In the genomic region with DNA sequence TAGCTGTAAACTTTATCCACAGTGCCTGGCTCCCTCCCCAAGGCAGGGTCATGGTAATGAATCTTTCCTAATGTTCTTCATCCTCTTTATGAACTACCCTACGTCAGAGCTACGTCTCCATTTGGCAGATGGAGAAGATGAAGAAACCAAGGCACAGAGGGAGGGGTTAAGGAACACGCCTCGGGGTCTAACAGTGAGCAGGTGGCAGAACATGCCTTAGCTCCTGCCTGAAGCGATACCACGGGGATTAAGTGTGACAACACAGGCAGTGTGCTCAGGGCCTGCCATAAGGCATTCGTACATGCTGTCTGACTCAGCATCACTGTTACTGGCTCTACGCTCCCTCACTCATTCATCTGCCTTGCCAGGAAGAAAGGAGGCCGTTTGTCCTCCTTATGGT, we compare ENCODE assay signal across 14 mouse cellular contexts.
A peak's percentile ranks its signal among the peaks of the same experiment; 100 is the strongest.
DNase-seq lines count a peak whose midpoint lies in the region; ATAC-seq and TF ChIP-seq lines count a peak whose summit lies in the region.
"Had no signal": no experiment of that assay in that cellular context is flagged by ENCODE, and none has a peak within 500 bp of the region (broad histone marks: within the 10 kb centered on the region; RNA-seq: fewer than 3 reads in every experiment).

No protein-coding gene starts in this region.

- H3K9me3 ChIP-seq in embryonic facial prominence, embryonic 14.5 days (ENCODE audit: control insufficient read depth, low read length): no peaks in the 10 kb centered on the region
- no peaks in the 10 kb centered on the region for H3K9me3 ChIP-seq in embryonic facial prominence, embryonic 10.5 days
- peaks cover 2% of the 10 kb centered on the region; the same call in 1 of the 2 replicates for H3K9me3 ChIP-seq in megakaryocyte, embryonic 14.5 days
- H3K9me3 ChIP-seq in forebrain, embryonic 16.5 days (ENCODE audit: control insufficient read depth, low read length): no peaks in the 10 kb centered on the region
- H3K9me3 ChIP-seq: embryonic facial prominence, embryonic 12.5 days; limb, embryonic 13.5 days; neural tube, embryonic 15.5 days had no signal

- no peak overlapping the region for H3K27ac ChIP-seq in embryonic facial prominence, embryonic 14.5 days (replicated peaks; ENCODE audit: low read depth, low read length)
- H3K27ac ChIP-seq in embryonic facial prominence, embryonic 10.5 days (replicated peaks): no peak overlapping the region
- H3K27ac ChIP-seq in forebrain, embryonic 16.5 days (ENCODE audit: low read length): no peak overlapping the region
- H3K27ac ChIP-seq in gastrocnemius, adult 2 months: no peak overlapping the region
- H3K27ac ChIP-seq: embryonic facial prominence, embryonic 12.5 days; limb, embryonic 13.5 days; neural tube, embryonic 15.5 days had no signal

- H3K27me3 ChIP-seq in embryonic facial prominence, embryonic 14.5 days (replicated peaks; ENCODE audit: control insufficient read depth, insufficient read depth, low read length): no peaks in the 10 kb centered on the region
- no peaks in the 10 kb centered on the region for H3K27me3 ChIP-seq in embryonic facial prominence, embryonic 10.5 days (replicated peaks; ENCODE audit: low read depth, poor library complexity, severe bottlenecking)
- H3K27me3 ChIP-seq in megakaryocyte, embryonic 14.5 days (replicated peaks): peaks cover 11% of the 10 kb centered on the region
- H3K27me3 ChIP-seq in forebrain, embryonic 16.5 days (replicated peaks; ENCODE audit: control insufficient read depth, insufficient read depth, low read length): no peaks in the 10 kb centered on the region
- H3K27me3 ChIP-seq: embryonic facial prominence, embryonic 12.5 days; limb, embryonic 13.5 days; neural tube, embryonic 15.5 days had no signal

- no peaks in the 10 kb centered on the region; the same call in 1 of the 2 replicates for H3K4me1 ChIP-seq in embryonic facial prominence, embryonic 14.5 days (ENCODE audit: control insufficient read depth, insufficient read depth, low read length)
- peaks cover 46% of the 10 kb centered on the region for H3K4me1 ChIP-seq in embryonic facial prominence, embryonic 10.5 days
- H3K4me1 ChIP-seq in megakaryocyte, embryonic 14.5 days: no peaks in the 10 kb centered on the region
- peaks cover 29% of the 10 kb centered on the region for H3K4me1 ChIP-seq in forebrain, embryonic 16.5 days (replicated peaks; ENCODE audit: control insufficient read depth, insufficient read depth, low read length)

- intact Hi-C loops in gastrocnemius, adult 2 months (cut with DNase I): no loop called here

- WGBS in embryonic facial prominence, embryonic 14.5 days: 69% methylated on average over 9 of the region's 9 CpGs
- 86% methylated on average over 9 of the region's 9 CpGs for WGBS in embryonic facial prominence, embryonic 10.5 days
- 54% methylated on average over 9 of the region's 9 CpGs for WGBS in forebrain, embryonic 16.5 days

- TF ChIP-seq CTCF in gastrocnemius, adult 2 months (IDR thresholded peaks at IDR 0.05): no peak

- no peak overlapping the region for H3K4me2 ChIP-seq in embryonic facial prominence, embryonic 14.5 days (ENCODE audit: low read depth, low read length)
- no peak overlapping the region for H3K4me2 ChIP-seq in forebrain, embryonic 16.5 days (ENCODE audit: low read length)
- H3K4me2 ChIP-seq: embryonic facial prominence, embryonic 12.5 days; limb, embryonic 13.5 days; lung, embryonic 14.5 days; neural tube, embryonic 15.5 days had no signal

- no peaks in the 10 kb centered on the region for H3K36me3 ChIP-seq in embryonic facial prominence, embryonic 14.5 days (ENCODE audit: control insufficient read depth, insufficient read depth, low read length)
- H3K36me3 ChIP-seq in embryonic facial prominence, embryonic 10.5 days (replicated peaks): no peaks in the 10 kb centered on the region
- H3K36me3 ChIP-seq in megakaryocyte, embryonic 14.5 days (replicated peaks; ENCODE audit: low read length): no peaks in the 10 kb centered on the region
- no peaks in the 10 kb centered on the region for H3K36me3 ChIP-seq in forebrain, embryonic 16.5 days (ENCODE audit: control insufficient read depth, insufficient read depth)
- H3K36me3 ChIP-seq: embryonic facial prominence, embryonic 12.5 days; limb, embryonic 13.5 days; neural tube, embryonic 15.5 days had no signal

- peak; percentile 20 for DNase-seq in embryonic facial prominence, embryonic 14.5 days (ENCODE audit: low spot score)
- DNase-seq in embryonic facial prominence, embryonic 10.5 days (ENCODE audit: low spot score): no peak
- DNase-seq in layer of hippocampus, postnatal 14 days (ENCODE audit: low spot score in 2 of 2): peak; percentile 32 to 60
- DNase-seq in c-Kit-positive CD71-positive TER-119-positive erythroid progenitor cells, embryonic 14.5 days (ENCODE audit: low spot score): no peak
- no peak for DNase-seq in gastrocnemius, adult 2 months
- DNase-seq: gastrocnemius, postnatal 14 days; kidney, postnatal 10 days; lung, embryonic 14.5 days had no signal

- H3K4me3 ChIP-seq in embryonic facial prominence, embryonic 14.5 days (ENCODE audit: low read depth, low read length): no peak overlapping the region
- no peak overlapping the region for H3K4me3 ChIP-seq in embryonic facial prominence, embryonic 10.5 days
- peak overlapping the region; percentile 12 for H3K4me3 ChIP-seq in megakaryocyte, embryonic 14.5 days (replicated peaks)
- no peak overlapping the region for H3K4me3 ChIP-seq in forebrain, embryonic 16.5 days (replicated peaks; ENCODE audit: low read length)
- no peak overlapping the region for H3K4me3 ChIP-seq in gastrocnemius, adult 2 months
- H3K4me3 ChIP-seq: embryonic facial prominence, embryonic 12.5 days; limb, embryonic 13.5 days; neural tube, embryonic 15.5 days had no signal

- no peak overlapping the region for H3K9ac ChIP-seq in embryonic facial prominence, embryonic 14.5 days (ENCODE audit: low read depth, low read length)
- no peak overlapping the region for H3K9ac ChIP-seq in forebrain, embryonic 16.5 days (replicated peaks; ENCODE audit: low read depth, low read length)
- H3K9ac ChIP-seq: embryonic facial prominence, embryonic 12.5 days; limb, embryonic 13.5 days; lung, embryonic 14.5 days; neural tube, embryonic 15.5 days had no signal

- no peak for ATAC-seq in embryonic facial prominence, embryonic 14.5 days (ENCODE audit: low read depth)
- ATAC-seq in megakaryocyte, adult 5-6 weeks (ENCODE audit: poor library complexity, severe bottlenecking): no peak
- peak; percentile 76 for ATAC-seq in forebrain, embryonic 16.5 days

Comparison
In these comparisons a context has a peak if more than half of its experiments do, and no peak if none do; other contexts are left out.
1. DNase-seq: peak in embryonic facial prominence, embryonic 14.5 days (single experiment) and layer of hippocampus, postnatal 14 days (2 of 2); none in embryonic facial prominence, embryonic 10.5 days (single experiment), c-Kit-positive CD71-positive TER-119-positive erythroid progenitor cells, embryonic 14.5 days (single experiment) and gastrocnemius, adult 2 months (single experiment).